Mouse (Mus musculus) kidney, embryonic 16.5 days (tissue): ENCODE data around the gene Gm38655. TPM values are rescaled to one million over a fixed set of nuclear protein-coding genes. Genes with fewer than 3 reads are reported as not detected.
"Not testable (repeated sequence)": the region's sequence is repeated elsewhere in the genome, so short reads cannot be mapped to it uniquely, and the experiment has no call there.

Experiments
- ATAC-seq: fragments of 200-750 bp; cut with Nextera tagmentation; 2 replicates; pipeline ENCODE4 v1.8.0; 2017; ENCODE audit warnings: moderate TSS enrichment; ENCODE audit not compliant: low FRiP score, low TSS enrichment
- H3K27ac ChIP-seq: fragments of 300-500 bp; sonication (generic); 2 replicates; pipeline ENCODE4 v1.5.1; 2014; ENCODE audit warnings: low read length
- H3K27me3 ChIP-seq: fragments of 300-500 bp; sonication (generic); 2 replicates; pipeline ENCODE4 v1.6.1; 2014; ENCODE audit warnings: low read length, control low read depth, mixed read lengths; ENCODE audit not compliant: insufficient read depth
- H3K36me3 ChIP-seq: fragments of 300-500 bp; sonication (generic); 2 replicates; pipeline ENCODE4 v1.6.1; 2014; ENCODE audit warnings: low read length, control low read depth, mixed read lengths; ENCODE audit not compliant: insufficient read depth
- H3K4me1 ChIP-seq: fragments of 300-500 bp; sonication (generic); 2 replicates; pipeline ENCODE4 v1.6.1; 2014; ENCODE audit warnings: low read length, control low read depth, mixed read lengths; ENCODE audit not compliant: insufficient read depth
- H3K4me2 ChIP-seq: fragments of 300-500 bp; sonication (generic); replicated peaks from 2 replicates; pipeline ENCODE4 v1.6.1; 2014; ENCODE audit warnings: low read depth, low read length
- H3K4me3 ChIP-seq: fragments of 300-500 bp; sonication (generic); 2 replicates; pipeline ENCODE4 v1.5.1; 2014; ENCODE audit warnings: mild to moderate bottlenecking, low read length
- H3K9ac ChIP-seq: fragments of 300-500 bp; sonication (generic); replicated peaks from 2 replicates; pipeline ENCODE4 v1.6.1; 2014; ENCODE audit warnings: low read length
- H3K9me3 ChIP-seq: fragments of 300-500 bp; sonication (generic); 2 replicates; pipeline ENCODE4 v1.6.1; 2016; ENCODE audit warnings: low read length, control low read depth
- WGBS: fragments of 180-500 bp; shearing (Covaris S2); extraction: QIAGEN DNeasy Blood & Tissue Kit; methylation state at CpG from one replicate; pipeline ENCODE4 v1.1.7; 2014; 5-methylcytosine and 5-hydroxymethylcytosine counted together
- polyA plus RNA-seq: library from polyadenylated mRNA; unstranded; fragments of >200 nt; fragmentation: Nextera tagmentation; extraction: Ambion mirVana; gene quantifications from 2 replicates; pipeline ENCODE4 v1.2.1, GENCODE M21; 2015

Gm38655 gene
- polyA plus RNA-seq, 1 experiment from 2014 or later = not detected

- H3K9me3 ChIP-seq = no peaks in the 10 kb centered on the region
- peak; percentile 95 for ATAC-seq
- under 1% methylated on average over 40 of the region's 40 CpGs for WGBS
- H3K36me3 ChIP-seq = no peaks in the 10 kb centered on the region
- H3K4me3 ChIP-seq = peak within 1 kb of the TSS; percentile 99
- H3K4me2 ChIP-seq = peak within 1 kb of the TSS; percentile 79
- peak within 1 kb of the TSS; percentile 80 for H3K9ac ChIP-seq
- H3K27ac ChIP-seq = no peak within 1 kb of the TSS
- H3K4me1 ChIP-seq = peaks cover 10% of the 10 kb centered on the region
- no peaks in the 10 kb centered on the region for H3K27me3 ChIP-seq
Observed at GRCm38 (mm10) chr17:25133275-25133698, 42.0 kb downstream of the Gm38655 start, which contains the start of gene Clcn7. TSS of gene Clcn7 (plus strand) at chr17:25133391.

- Histone ChIP-seq H3K27me3 (no peaks in the 10 kb centered on the region), H3K4me1 (peaks cover 10% of the 10 kb centered on the region), H3K4me3 (no peak overlapping the region), H3K36me3 (no peaks in the 10 kb centered on the region), H3K4me2 (no peak overlapping the region), H3K27ac (no peak overlapping the region), H3K9me3 (no peaks in the 10 kb centered on the region), H3K9ac (no peak overlapping the region)
- ATAC-seq = no peak
- WGBS = 91% methylated on average over 1 of the region's 1 CpGs
Observed at GRCm38 (mm10) chr17:25130060-25130459, 45.2 kb downstream of the Gm38655 start.

GRCm38 (mm10) chr17:25127681-25128080 is 47.6 kb downstream of the Gm38655 start:
- no peak overlapping the region for H3K9ac ChIP-seq
- H3K4me3 ChIP-seq = no peak overlapping the region
- H3K4me1 ChIP-seq = no peaks in the 10 kb centered on the region
- no peaks in the 10 kb centered on the region for H3K27me3 ChIP-seq
- 73% methylated on average over 9 of the region's 9 CpGs for WGBS
- no peaks in the 10 kb centered on the region for H3K36me3 ChIP-seq
- no peak for ATAC-seq
- no peak overlapping the region for H3K27ac ChIP-seq
- no peaks in the 10 kb centered on the region for H3K9me3 ChIP-seq
- no peak overlapping the region for H3K4me2 ChIP-seq

- 46% methylated on average over 8 of the region's 8 CpGs for WGBS
- no peaks in the 10 kb centered on the region for H3K36me3 ChIP-seq
- H3K4me1 ChIP-seq = no peaks in the 10 kb centered on the region
- no peak overlapping the region for H3K4me2 ChIP-seq
- H3K27ac ChIP-seq = no peak overlapping the region
- ATAC-seq = no peak
- H3K27me3 ChIP-seq = no peaks in the 10 kb centered on the region
- no peak overlapping the region for H3K4me3 ChIP-seq
- H3K9ac ChIP-seq = no peak overlapping the region
- no peaks in the 10 kb centered on the region for H3K9me3 ChIP-seq
Observed at GRCm38 (mm10) chr17:25127079-25127478, 48.2 kb downstream of the Gm38655 start.

GRCm38 (mm10) chr17:25125442-25126060 is 49.7 kb downstream of the Gm38655 start:
- H3K4me1 ChIP-seq, H3K27me3 ChIP-seq, H3K4me2 ChIP-seq, ATAC-seq, H3K36me3 ChIP-seq, H3K9me3 ChIP-seq, H3K4me3 ChIP-seq, H3K9ac ChIP-seq, H3K27ac ChIP-seq: not testable (repeated sequence)
- 73% methylated on average over 3 of the region's 3 CpGs for WGBS

GRCm38 (mm10) chr17:25123979-25124378 is 51.3 kb downstream of the Gm38655 start:
- no peak overlapping the region for H3K4me2 ChIP-seq
- H3K27me3 ChIP-seq = no peaks in the 10 kb centered on the region
- no peak overlapping the region for H3K27ac ChIP-seq
- H3K36me3 ChIP-seq = no peaks in the 10 kb centered on the region
- H3K9ac ChIP-seq = no peak overlapping the region
- H3K4me3 ChIP-seq = no peak overlapping the region
- ATAC-seq = no peak
- H3K9me3 ChIP-seq = no peaks in the 10 kb centered on the region
- WGBS = 28% methylated on average over 7 of the region's 7 CpGs
- no peaks in the 10 kb centered on the region for H3K4me1 ChIP-seq

Other genes with a start within 250 kb of the Gm38655 start
- gene Mapk8ip3, start 238.5 kb downstream of the Gm38655 start, polyA plus RNA-seq = 30.1 and 33.6 TPM in 2 replicates
- 197 and 218 TPM in 2 replicates for gene Jpt2, start 214.8 kb downstream of the Gm38655 start, polyA plus RNA-seq
- 5.4 and 6.6 TPM in 2 replicates for gene Cramp1l, start 159.7 kb downstream of the Gm38655 start, polyA plus RNA-seq
- gene Ift140, start 159.4 kb downstream of the Gm38655 start, polyA plus RNA-seq = 24.9 and 25.5 TPM in 2 replicates
- gene Tmem204, start 91.9 kb downstream of the Gm38655 start, polyA plus RNA-seq = 34.4 and 44.7 TPM in 2 replicates
- 49.5 and 53.4 TPM in 2 replicates for gene Telo2, start 59.5 kb downstream of the Gm38655 start, polyA plus RNA-seq
- not detected in 2 replicates for gene Ptx4, start 54.7 kb downstream of the Gm38655 start, polyA plus RNA-seq
- gene Clcn7, start 42.1 kb downstream of the Gm38655 start, polyA plus RNA-seq = 23.2 and 26.8 TPM in 2 replicates
- not detected in 2 replicates for gene Ccdc154, start 13.0 kb downstream of the Gm38655 start, polyA plus RNA-seq
- gene BC003965, start 9.1 kb upstream of the Gm38655 start, polyA plus RNA-seq = 34.4 and 35.6 TPM in 2 replicates
- gene Unkl, start 12.9 kb upstream of the Gm38655 start, polyA plus RNA-seq = 10.4 and 10.9 TPM in 2 replicates
- 51.2 and 56.6 TPM in 2 replicates for gene Gnptg, start 64.7 kb upstream of the Gm38655 start, polyA plus RNA-seq
- 49.7 and 51.6 TPM in 2 replicates for gene Tsr3, start 64.7 kb upstream of the Gm38655 start, polyA plus RNA-seq
- 2.0 and 2.3 TPM in 2 replicates for gene Baiap3, start 80.9 kb upstream of the Gm38655 start, polyA plus RNA-seq
- 611 and 640 TPM in 2 replicates for gene Ube2i, start 99.2 kb upstream of the Gm38655 start, polyA plus RNA-seq
- gene Prss34, start 122.9 kb upstream of the Gm38655 start, polyA plus RNA-seq = 0.30 TPM in 1 of 2 replicates, not detected in the other
- gene Prss28, start 133.2 kb upstream of the Gm38655 start, polyA plus RNA-seq = not detected in 2 replicates
- not detected in 2 replicates for gene Prss29, start 143.2 kb upstream of the Gm38655 start, polyA plus RNA-seq
- 0.36 and 0.49 TPM in 2 replicates for gene Tpsab1, start 170.1 kb upstream of the Gm38655 start, polyA plus RNA-seq
- gene Tpsb2, start 190.8 kb upstream of the Gm38655 start, polyA plus RNA-seq = 2.0 and 2.2 TPM in 2 replicates
- gene Tpsg1, start 193.8 kb upstream of the Gm38655 start, polyA plus RNA-seq = 0.25 TPM in 1 of 2 replicates, not detected in the other